Mouse (Mus musculus): ENCODE results near the gene Slc16a10. TPM values are rescaled to one million over a fixed set of nuclear protein-coding genes. Genes with fewer than 3 reads are reported as not detected.

Slc16a10 gene
- polyA plus RNA-seq, 1 experiment from 2014 or later, result 3.8 TPM

DNA sequence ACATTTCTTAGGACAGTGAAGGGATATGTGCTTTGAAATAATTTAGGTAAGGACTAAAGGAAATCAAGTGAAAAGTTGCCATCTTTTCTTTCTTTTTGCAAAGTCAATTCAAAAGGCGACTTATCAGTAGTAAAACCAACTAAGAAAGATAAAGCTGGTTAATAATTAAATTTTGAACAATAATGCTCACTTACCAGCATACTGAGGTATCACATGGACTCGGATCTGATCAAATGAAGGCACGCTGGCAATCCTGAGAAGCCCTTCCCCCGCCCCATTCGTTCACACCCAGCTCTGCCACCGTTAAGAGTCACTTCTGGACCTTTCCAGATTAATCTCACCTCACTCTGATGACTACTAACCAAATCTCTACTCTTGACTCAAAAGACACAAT lies 64.1 kb downstream of the Slc16a10 start:
- Histone ChIP-seq H3K4me1 (ENCODE audit: control insufficient read depth, insufficient read depth, low read length) (no peaks in the 10 kb centered on the region), H3K27ac (ENCODE audit: low read depth, low read length) (no peak overlapping the region), H3K27me3 (ENCODE audit: control insufficient read depth, insufficient read depth, low read length) (no peaks in the 10 kb centered on the region), H3K36me3 (ENCODE audit: control insufficient read depth, insufficient read depth, low read length) (no peaks in the 10 kb centered on the region), H3K9ac (ENCODE audit: low read length) (no peak overlapping the region), H3K9me3 (ENCODE audit: control insufficient read depth, low read length) (no peaks in the 10 kb centered on the region), H3K4me3 (ENCODE audit: low read depth, low read length) (no peak overlapping the region), H3K4me2 (ENCODE audit: low read depth) (no peak overlapping the region)
- DNase-seq (ENCODE audit: low spot score) (no peak), ATAC-seq (ENCODE audit: insufficient read depth, low FRiP score, low TSS enrichment) (no peak)
- 78% methylated on average over 6 of the region's 6 CpGs for WGBS

DNA sequence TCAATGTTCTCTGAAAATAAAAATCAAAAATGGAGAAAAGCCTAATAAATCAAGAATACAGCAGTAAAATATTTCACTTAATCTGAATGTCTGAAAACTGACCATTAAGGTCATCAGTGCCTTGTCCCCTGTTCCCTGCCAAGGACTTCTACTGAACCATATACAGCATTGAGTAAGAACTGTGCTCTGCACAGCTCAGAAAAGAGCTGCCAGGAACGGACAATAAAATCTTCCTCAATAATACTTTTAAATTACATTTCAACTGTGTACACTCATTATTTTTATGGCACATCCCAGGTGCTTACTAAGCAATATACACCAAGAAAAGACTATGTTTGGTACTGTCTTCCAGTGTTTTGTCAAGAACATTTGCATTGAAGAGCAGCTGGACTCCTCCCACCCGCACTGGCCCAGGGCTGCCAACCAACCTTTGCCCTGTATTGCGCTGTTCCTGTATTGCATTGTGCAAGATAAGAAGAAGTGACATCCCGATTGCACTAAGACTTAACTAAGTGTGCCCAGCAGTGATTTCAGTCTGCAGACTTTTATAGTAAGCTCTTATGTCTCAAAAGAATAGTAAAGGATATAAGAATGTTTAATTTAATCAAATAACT lies 64.6 kb downstream of the Slc16a10 start:
- Histone ChIP-seq H3K9me3 (ENCODE audit: control insufficient read depth, low read length) (no peaks in the 10 kb centered on the region), H3K36me3 (ENCODE audit: control insufficient read depth, insufficient read depth, low read length) (no peaks in the 10 kb centered on the region), H3K4me3 (ENCODE audit: low read depth, low read length) (no peak overlapping the region), H3K9ac (ENCODE audit: low read length) (no peak overlapping the region), H3K4me1 (ENCODE audit: control insufficient read depth, insufficient read depth, low read length) (no peaks in the 10 kb centered on the region), H3K27ac (ENCODE audit: low read depth, low read length) (no peak overlapping the region), H3K27me3 (ENCODE audit: control insufficient read depth, insufficient read depth, low read length) (no peaks in the 10 kb centered on the region), H3K4me2 (ENCODE audit: low read depth) (no peak overlapping the region)
- ATAC-seq (ENCODE audit: insufficient read depth, low FRiP score, low TSS enrichment), result no peak
- WGBS, result 86% methylated on average over 4 of the region's 4 CpGs
- DNase-seq (ENCODE audit: low spot score), result no peak

DNA sequence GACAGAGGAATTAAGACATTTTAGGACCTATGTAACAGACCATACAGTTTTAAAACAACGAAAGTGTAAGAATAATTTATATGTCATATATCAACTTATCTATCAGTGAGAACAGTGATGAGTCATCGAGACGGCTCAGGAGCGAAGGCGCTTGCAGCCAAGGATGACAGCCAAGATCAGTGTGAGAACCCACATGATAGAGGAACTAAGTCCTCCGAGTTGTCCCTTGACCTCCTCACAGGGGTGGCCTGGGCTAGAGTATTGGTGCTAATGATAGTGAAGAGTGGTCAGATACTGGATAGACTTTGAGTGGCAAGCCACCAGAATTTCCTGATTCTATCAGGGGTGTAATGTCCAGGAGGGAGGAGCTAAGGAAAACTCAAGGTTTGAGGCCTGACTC lies 68.5 kb downstream of the Slc16a10 start:
- H3K4me3 ChIP-seq (ENCODE audit: low read depth, low read length), result no peak overlapping the region
- WGBS, result 93% methylated on average over 6 of the region's 6 CpGs
- ATAC-seq (ENCODE audit: insufficient read depth, low FRiP score, low TSS enrichment) (no peak), DNase-seq (ENCODE audit: low spot score) (no peak)
- H3K4me1 ChIP-seq (ENCODE audit: control insufficient read depth, insufficient read depth, low read length), result peaks cover 2% of the 10 kb centered on the region
- H3K36me3 ChIP-seq (ENCODE audit: control insufficient read depth, insufficient read depth, low read length), result no peaks in the 10 kb centered on the region
- no peak overlapping the region for H3K27ac ChIP-seq (ENCODE audit: low read depth, low read length)
- no peak overlapping the region for H3K9ac ChIP-seq (ENCODE audit: low read length)
- H3K9me3 ChIP-seq (ENCODE audit: control insufficient read depth, low read length), result no peaks in the 10 kb centered on the region
- no peaks in the 10 kb centered on the region for H3K27me3 ChIP-seq (ENCODE audit: control insufficient read depth, insufficient read depth, low read length)
- no peak overlapping the region for H3K4me2 ChIP-seq (ENCODE audit: low read depth)

DNA sequence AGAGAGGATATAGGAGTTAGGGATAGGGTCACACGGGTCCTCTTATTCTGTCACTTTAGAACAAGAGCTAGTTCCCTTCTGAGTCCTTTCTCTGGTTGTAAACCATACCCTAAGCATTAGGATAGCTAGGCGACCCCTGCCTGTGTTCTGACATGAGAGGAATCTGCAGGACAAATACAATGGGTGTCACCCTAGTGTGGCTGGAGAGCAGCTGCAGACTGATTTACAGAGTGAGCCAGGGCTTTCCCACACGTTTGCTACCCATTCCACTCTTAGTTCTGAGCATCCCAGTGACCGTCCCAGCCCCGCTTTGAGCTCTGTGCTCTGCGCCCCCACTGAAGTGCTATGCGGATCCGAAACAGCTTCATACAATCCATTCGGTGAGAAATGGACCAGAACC lies 71.4 kb downstream of the Slc16a10 start:
- H3K4me1 ChIP-seq (ENCODE audit: control insufficient read depth, insufficient read depth, low read length), result peaks cover 2% of the 10 kb centered on the region
- H3K4me2 ChIP-seq (ENCODE audit: low read depth), result no peak overlapping the region
- ATAC-seq (ENCODE audit: insufficient read depth, low FRiP score, low TSS enrichment) (no peak), DNase-seq (ENCODE audit: low spot score) (no peak)
- no peak overlapping the region for H3K27ac ChIP-seq (ENCODE audit: low read depth, low read length)
- no peaks in the 10 kb centered on the region for H3K27me3 ChIP-seq (ENCODE audit: control insufficient read depth, insufficient read depth, low read length)
- H3K9ac ChIP-seq (ENCODE audit: low read length), result no peak overlapping the region
- no peaks in the 10 kb centered on the region for H3K36me3 ChIP-seq (ENCODE audit: control insufficient read depth, insufficient read depth, low read length)
- 39% methylated on average over 9 of the region's 9 CpGs for WGBS
- H3K4me3 ChIP-seq (ENCODE audit: low read depth, low read length), result no peak overlapping the region
- H3K9me3 ChIP-seq (ENCODE audit: control insufficient read depth, low read length), result no peaks in the 10 kb centered on the region

DNA sequence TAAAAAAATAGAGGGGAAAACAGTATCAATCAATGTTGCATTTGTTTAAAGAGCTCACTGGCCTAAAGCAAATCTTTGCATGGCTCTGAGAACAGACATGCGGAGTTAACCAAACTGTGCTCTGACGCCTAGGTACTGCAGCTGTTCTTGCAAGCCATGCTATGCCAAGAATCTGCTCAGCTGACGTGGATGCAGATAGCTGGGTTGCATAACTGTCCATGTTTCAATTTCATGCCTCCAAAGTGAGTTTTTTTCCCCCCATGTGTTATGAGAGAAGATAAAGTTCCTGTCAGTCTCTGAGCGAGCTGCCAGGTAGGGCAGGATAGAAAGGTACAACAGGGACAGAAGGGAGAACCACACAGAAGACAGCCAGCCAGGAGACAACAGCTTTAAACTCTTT lies 72.8 kb downstream of the Slc16a10 start:
- Histone ChIP-seq H3K27ac (ENCODE audit: low read depth, low read length) (no peak overlapping the region), H3K27me3 (ENCODE audit: control insufficient read depth, insufficient read depth, low read length) (no peaks in the 10 kb centered on the region), H3K4me2 (ENCODE audit: low read depth) (no peak overlapping the region), H3K4me1 (ENCODE audit: control insufficient read depth, insufficient read depth, low read length) (peaks cover 2% of the 10 kb centered on the region), H3K4me3 (ENCODE audit: low read depth, low read length) (no peak overlapping the region), H3K9ac (ENCODE audit: low read length) (no peak overlapping the region), H3K9me3 (ENCODE audit: control insufficient read depth, low read length) (no peaks in the 10 kb centered on the region), H3K36me3 (ENCODE audit: control insufficient read depth, insufficient read depth, low read length) (no peaks in the 10 kb centered on the region)
- WGBS, result 44% methylated on average over 4 of the region's 4 CpGs
- ATAC-seq (ENCODE audit: insufficient read depth, low FRiP score, low TSS enrichment), result no peak
- DNase-seq (ENCODE audit: low spot score), result no peak

DNA sequence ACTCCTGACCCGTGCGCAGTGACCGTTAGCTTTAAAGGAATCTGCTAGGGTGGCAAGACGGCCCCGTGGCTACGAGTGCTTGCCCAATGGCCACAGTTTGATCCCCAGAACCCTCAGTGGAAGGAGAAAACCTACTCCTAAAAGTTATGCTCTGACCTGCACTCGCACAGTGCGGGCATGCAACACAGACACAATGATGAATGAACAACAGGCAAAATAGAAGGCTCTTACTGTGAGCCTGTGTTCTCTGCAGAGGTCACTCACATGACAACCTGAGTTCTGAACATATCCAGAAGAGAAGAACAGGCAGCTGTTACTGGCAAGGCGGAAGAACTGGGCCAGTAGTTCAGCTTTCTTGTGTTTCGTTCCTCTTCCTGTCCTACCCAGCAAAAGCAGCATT lies 73.5 kb downstream of the Slc16a10 start:
- H3K27me3 ChIP-seq (ENCODE audit: control insufficient read depth, insufficient read depth, low read length), result no peaks in the 10 kb centered on the region
- DNase-seq (ENCODE audit: low spot score), result no peak
- H3K27ac ChIP-seq (ENCODE audit: low read depth, low read length), result no peak overlapping the region
- H3K4me2 ChIP-seq (ENCODE audit: low read depth), result no peak overlapping the region
- H3K4me3 ChIP-seq (ENCODE audit: low read depth, low read length), result no peak overlapping the region
- no peaks in the 10 kb centered on the region for H3K9me3 ChIP-seq (ENCODE audit: control insufficient read depth, low read length)
- H3K4me1 ChIP-seq (ENCODE audit: control insufficient read depth, insufficient read depth, low read length), result peaks cover 2% of the 10 kb centered on the region
- no peak for ATAC-seq (ENCODE audit: insufficient read depth, low FRiP score, low TSS enrichment)
- H3K36me3 ChIP-seq (ENCODE audit: control insufficient read depth, insufficient read depth, low read length), result no peaks in the 10 kb centered on the region
- no peak overlapping the region for H3K9ac ChIP-seq (ENCODE audit: low read length)
- 70% methylated on average over 10 of the region's 10 CpGs for WGBS

DNA sequence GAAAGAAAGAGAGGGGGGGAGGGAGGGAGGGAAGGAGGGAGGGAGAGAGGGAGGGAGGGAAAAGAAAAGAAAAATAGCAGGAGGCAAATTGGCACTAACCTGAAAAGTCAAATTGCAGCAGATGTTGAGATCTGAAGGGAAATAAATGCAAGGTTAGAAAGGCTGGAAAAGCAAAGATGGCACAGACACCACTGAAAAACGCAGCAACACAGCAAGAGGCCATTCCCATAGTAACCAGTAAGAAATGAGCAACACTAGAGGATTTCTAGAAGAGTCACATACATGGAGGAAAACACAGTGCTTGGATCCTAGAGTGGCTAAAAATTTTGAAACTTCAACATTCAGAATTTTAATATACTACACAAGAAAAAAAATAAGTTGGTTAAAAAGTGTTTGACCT lies 74.5 kb downstream of the Slc16a10 start:
- peaks cover 2% of the 10 kb centered on the region for H3K4me1 ChIP-seq (ENCODE audit: control insufficient read depth, insufficient read depth, low read length)
- no peak for DNase-seq (ENCODE audit: low spot score)
- ATAC-seq (ENCODE audit: insufficient read depth, low FRiP score, low TSS enrichment), result no peak
- H3K4me2 ChIP-seq (ENCODE audit: low read depth), result no peak overlapping the region
- H3K36me3 ChIP-seq (ENCODE audit: control insufficient read depth, insufficient read depth, low read length), result no peaks in the 10 kb centered on the region
- 18% methylated on average over 1 of the region's 1 CpGs for WGBS
- H3K27ac ChIP-seq (ENCODE audit: low read depth, low read length), result no peak overlapping the region
- no peak overlapping the region for H3K9ac ChIP-seq (ENCODE audit: low read length)
- no peaks in the 10 kb centered on the region for H3K9me3 ChIP-seq (ENCODE audit: control insufficient read depth, low read length)
- H3K4me3 ChIP-seq (ENCODE audit: low read depth, low read length), result no peak overlapping the region
- no peaks in the 10 kb centered on the region for H3K27me3 ChIP-seq (ENCODE audit: control insufficient read depth, insufficient read depth, low read length)

DNA sequence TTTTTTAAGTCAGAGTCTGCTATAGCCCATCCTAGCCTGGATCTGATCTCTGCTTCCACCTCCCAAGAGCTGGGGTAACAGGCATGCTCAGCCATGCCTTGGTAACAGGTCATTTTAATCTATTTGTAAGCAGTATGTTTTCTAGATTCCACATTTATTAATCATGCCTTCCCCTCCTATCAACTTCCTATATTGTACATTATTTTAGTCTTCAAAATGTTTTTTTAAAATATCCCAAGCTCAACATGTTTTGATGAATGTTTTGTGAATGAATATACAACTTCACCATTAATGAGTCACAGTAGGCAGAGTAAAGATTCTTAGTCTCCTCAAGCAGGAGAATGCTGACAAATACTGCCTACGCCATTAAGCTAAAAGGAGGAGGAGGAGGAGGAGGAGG lies 75.0 kb downstream of the Slc16a10 start:
- no peaks in the 10 kb centered on the region for H3K9me3 ChIP-seq (ENCODE audit: control insufficient read depth, low read length)
- H3K27ac ChIP-seq (ENCODE audit: low read depth, low read length), result no peak overlapping the region
- no peak for DNase-seq (ENCODE audit: low spot score)
- H3K4me3 ChIP-seq (ENCODE audit: low read depth, low read length), result no peak overlapping the region
- H3K36me3 ChIP-seq (ENCODE audit: control insufficient read depth, insufficient read depth, low read length), result no peaks in the 10 kb centered on the region
- H3K9ac ChIP-seq (ENCODE audit: low read length), result no peak overlapping the region
- 43% methylated on average over 1 of the region's 1 CpGs for WGBS
- H3K4me1 ChIP-seq (ENCODE audit: control insufficient read depth, insufficient read depth, low read length), result peaks cover 2% of the 10 kb centered on the region
- no peak overlapping the region for H3K4me2 ChIP-seq (ENCODE audit: low read depth)
- no peak for ATAC-seq (ENCODE audit: insufficient read depth, low FRiP score, low TSS enrichment)
- no peaks in the 10 kb centered on the region for H3K27me3 ChIP-seq (ENCODE audit: control insufficient read depth, insufficient read depth, low read length)

DNA sequence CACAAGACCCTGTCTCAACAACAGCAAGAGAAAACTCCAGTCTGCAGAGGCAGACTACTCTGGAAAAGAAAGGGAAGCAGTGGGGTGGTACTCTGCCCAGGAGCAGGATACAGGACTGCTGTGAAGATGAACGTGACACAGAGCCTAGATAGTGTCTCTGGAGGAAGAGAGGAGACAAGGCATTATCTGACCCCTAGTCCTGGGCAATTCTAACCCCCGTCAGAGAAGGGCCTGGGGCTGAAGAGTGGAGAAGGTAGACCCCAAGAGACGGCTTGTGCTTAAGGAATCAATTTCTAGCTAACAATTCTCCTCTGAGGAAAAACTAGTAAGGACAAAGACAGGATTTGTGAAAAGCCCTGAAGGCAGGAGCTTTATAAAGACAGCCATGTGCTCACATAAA lies 76.7 kb downstream of the Slc16a10 start:
- Histone ChIP-seq H3K9me3 (ENCODE audit: control insufficient read depth, low read length) (no peaks in the 10 kb centered on the region), H3K4me3 (ENCODE audit: low read depth, low read length) (no peak overlapping the region), H3K4me2 (ENCODE audit: low read depth) (no peak overlapping the region), H3K36me3 (ENCODE audit: control insufficient read depth, insufficient read depth, low read length) (no peaks in the 10 kb centered on the region), H3K27ac (ENCODE audit: low read depth, low read length) (no peak overlapping the region), H3K9ac (ENCODE audit: low read length) (no peak overlapping the region), H3K4me1 (ENCODE audit: control insufficient read depth, insufficient read depth, low read length) (no peaks in the 10 kb centered on the region; the same call in 1 of the 2 replicates), H3K27me3 (ENCODE audit: control insufficient read depth, insufficient read depth, low read length) (no peaks in the 10 kb centered on the region)
- 60% methylated on average over 3 of the region's 3 CpGs for WGBS
- no peak for ATAC-seq (ENCODE audit: insufficient read depth, low FRiP score, low TSS enrichment)
- no peak for DNase-seq (ENCODE audit: low spot score)

Measured in neural tube, embryonic 11.5 days (tissue).